Mouse (Mus musculus): Measurements from ENCODE around the gene Neurod4. TPM values are rescaled to one million over a fixed set of nuclear protein-coding genes. Genes with fewer than 3 reads are reported as not detected.

The Neurod4 gene
- polyA plus RNA-seq, 1 experiment, result not detected

GRCm38 (mm10) chr10:130229584-130229983 is 50.5 kb downstream of the Neurod4 start:
- WGBS, result 81% methylated on average over 5 of the region's 5 CpGs
- Histone ChIP-seq H3K27ac (ENCODE audit: control insufficient read depth, insufficient read depth, low read depth, low read length, poor library complexity) (no peak overlapping the region), H3K4me1 (ENCODE audit: control insufficient read depth, insufficient read depth, low read length) (no peaks in the 10 kb centered on the region), H3K4me3 (replicated peaks; ENCODE audit: control insufficient read depth, low read depth, low read length) (no peak overlapping the region)
- no peak for TF ChIP-seq CTCF (IDR thresholded peaks at IDR 0.05; ENCODE audit: control insufficient read depth, insufficient read depth, low read length)
- no peak for TF ChIP-seq POLR2A (IDR thresholded peaks at IDR 0.05; ENCODE audit: borderline replicate concordance, control insufficient read depth, low read depth, low read length)

- WGBS, result 0% methylated on average over 1 of the region's 1 CpGs
- no peak for TF ChIP-seq POLR2A (IDR thresholded peaks at IDR 0.05; ENCODE audit: borderline replicate concordance, control insufficient read depth, low read depth, low read length)
- TF ChIP-seq CTCF (IDR thresholded peaks at IDR 0.05; ENCODE audit: control insufficient read depth, insufficient read depth, low read length), result peak; percentile 54
- Histone ChIP-seq H3K27ac (ENCODE audit: control insufficient read depth, insufficient read depth, low read depth, low read length, poor library complexity) (no peak overlapping the region), H3K4me1 (ENCODE audit: control insufficient read depth, insufficient read depth, low read length) (no peaks in the 10 kb centered on the region), H3K4me3 (replicated peaks; ENCODE audit: control insufficient read depth, low read depth, low read length) (no peak overlapping the region)
Observed at GRCm38 (mm10) chr10:130228246-130228645, 51.8 kb downstream of the Neurod4 start.

GRCm38 (mm10) chr10:130225034-130225433 is 55.0 kb downstream of the Neurod4 start:
- Histone ChIP-seq H3K27ac (ENCODE audit: control insufficient read depth, insufficient read depth, low read depth, low read length, poor library complexity) (no peak overlapping the region), H3K4me3 (replicated peaks; ENCODE audit: control insufficient read depth, low read depth, low read length) (no peak overlapping the region), H3K4me1 (ENCODE audit: control insufficient read depth, insufficient read depth, low read length) (no peaks in the 10 kb centered on the region)
- 75% methylated on average over 3 of the region's 3 CpGs for whole genome bisulfite sequencing
- TF ChIP-seq POLR2A (IDR thresholded peaks at IDR 0.05; ENCODE audit: borderline replicate concordance, control insufficient read depth, low read depth, low read length) (no peak), CTCF (IDR thresholded peaks at IDR 0.05; ENCODE audit: control insufficient read depth, insufficient read depth, low read length) (no peak)

Other genes with a start within 250 kb of the Neurod4 start
- not detected in 2 replicates for gene Olfr821, start 249.9 kb downstream of the Neurod4 start, polyA plus RNA-seq (2011; ENCODE audit: insufficient read depth, insufficient read length, low replicate concordance, missing spikeins)
- gene Olfr822, start 209.0 kb downstream of the Neurod4 start, polyA plus RNA-seq (2011; ENCODE audit: insufficient read depth, insufficient read length, low replicate concordance, missing spikeins), result not detected in 2 replicates
- not detected in 2 replicates for gene Olfr823, start 164.9 kb downstream of the Neurod4 start, polyA plus RNA-seq (2011; ENCODE audit: insufficient read depth, insufficient read length, low replicate concordance, missing spikeins)
- gene Olfr824, start 150.2 kb downstream of the Neurod4 start, polyA plus RNA-seq (2011; ENCODE audit: insufficient read depth, insufficient read length, low replicate concordance, missing spikeins), result not detected in 2 replicates
- gene Olfr825, start 113.5 kb downstream of the Neurod4 start, polyA plus RNA-seq (2011; ENCODE audit: insufficient read depth, insufficient read length, low replicate concordance, missing spikeins), result not detected in 2 replicates
- not detected in 2 replicates for gene Olfr826, start 96.1 kb downstream of the Neurod4 start, polyA plus RNA-seq (2011; ENCODE audit: insufficient read depth, insufficient read length, low replicate concordance, missing spikeins)
- gene Olfr827, start 65.8 kb downstream of the Neurod4 start, polyA plus RNA-seq (2011; ENCODE audit: insufficient read depth, insufficient read length, low replicate concordance, missing spikeins), result not detected in 2 replicates
- gene Tespa1, start 42.6 kb upstream of the Neurod4 start, polyA plus RNA-seq (2011; ENCODE audit: insufficient read depth, insufficient read length, low replicate concordance, missing spikeins), result 4.5 and 7.9 TPM in 2 replicates
- 0.18 TPM in 1 of 2 replicates, not detected in the other for gene Vmn2r84, start 114.1 kb upstream of the Neurod4 start, polyA plus RNA-seq (2011; ENCODE audit: insufficient read depth, insufficient read length, low replicate concordance, missing spikeins)
- not detected in 2 replicates for gene Vmn2r85, start 149.5 kb upstream of the Neurod4 start, polyA plus RNA-seq (2011; ENCODE audit: insufficient read depth, insufficient read length, low replicate concordance, missing spikeins)
- gene Vmn2r86, start 175.8 kb upstream of the Neurod4 start, polyA plus RNA-seq (2011; ENCODE audit: insufficient read depth, insufficient read length, low replicate concordance, missing spikeins), result not detected in 2 replicates
- gene Vmn2r87, start 217.2 kb upstream of the Neurod4 start, polyA plus RNA-seq (2011; ENCODE audit: insufficient read depth, insufficient read length, low replicate concordance, missing spikeins), result not detected in 2 replicates